Mouse (Mus musculus): Measurements from ENCODE around the gene Lpar2. TPM values are rescaled to one million over a fixed set of nuclear protein-coding genes. Genes with fewer than 3 reads are reported as not detected.

Lpar2 gene
- total and polyA plus RNA-seq, 3 experiments, result 0.74 to 3.0 (median 1.2) TPM

GRCm38 (mm10) chr8:69802216-69802615 is 20.0 kb upstream of the Lpar2 start:
- in situ Hi-C loops (cut with MboI; ENCODE audit: low pct_ligation_motif_present, low pct_unique_long_range_greater_than_20kb, low sequenced_read_pairs), result no loop called here
- no peaks in the 10 kb centered on the region for H3K27me3 ChIP-seq (replicated peaks)
- H3K4me1 ChIP-seq (ENCODE audit: control insufficient read depth in 1 of 2, insufficient read depth in 2 of 2), result peaks cover 18% of the 10 kb centered on the region in 2 experiments
- H3K9me3 ChIP-seq (replicated peaks; ENCODE audit: low read length), result no peaks in the 10 kb centered on the region
- no peak for DNase-seq (ENCODE audit: extremely low read depth)
- H3K27ac ChIP-seq (ENCODE audit: insufficient read depth, low read depth), result no peak overlapping the region
- H3K4me2 ChIP-seq (ENCODE audit: insufficient read depth, low read depth, poor library complexity, severe bottlenecking), result no peak overlapping the region
- H3K4me3 ChIP-seq (replicated peaks in 1 of 3; ENCODE audit: low read depth in 2 of 3, low read length in 2 of 3, poor library complexity in 1 of 3), result no peak overlapping the region
- no peaks in the 10 kb centered on the region; the same call in 1 of the 2 replicates for H3K79me2 ChIP-seq (replicated peaks; ENCODE audit: control insufficient read depth, extremely low read depth, insufficient read depth, poor library complexity, severe bottlenecking)
- H3K36me3 ChIP-seq (replicated peaks in 1 of 2; ENCODE audit: control insufficient read depth in 1 of 2, insufficient read depth in 1 of 2, low read length in 1 of 2), result peaks cover 94 to 97% of the 10 kb centered on the region in 2 experiments
- TF ChIP-seq SIN3A (IDR thresholded peaks at IDR 0.05; ENCODE audit: low read length) (no peak), NELFE (IDR thresholded peaks at IDR 0.05; ENCODE audit: low read depth, low read length) (no peak), SMC3 (IDR thresholded peaks at IDR 0.05; ENCODE audit: low read depth, low read length) (no peak), JUN (IDR thresholded peaks at IDR 0.05; ENCODE audit: insufficient read depth, low read depth, low read length) (no peak), POLR2AphosphoS2 (IDR thresholded peaks at IDR 0.05; ENCODE audit: low read depth, low read length) (no peak), CTCF (conservative IDR thresholded peaks at IDR 0.05 in 1 of 2, IDR thresholded peaks at IDR 0.05 in 1 of 2; ENCODE audit: low read depth in 2 of 2, low read length in 2 of 2) (no peak), MYC (IDR thresholded peaks at IDR 0.05; ENCODE audit: low read depth, low read length) (no peak), RAD21 (IDR thresholded peaks at IDR 0.05; ENCODE audit: low read depth, low read length) (no peak)
- no peak overlapping the region for H3K9ac ChIP-seq (ENCODE audit: insufficient read depth, low read depth)
- dilution Hi-C loops (cut with MboI; ENCODE audit: extremely low pct_ligation_motif_present, extremely low pct_unique_long_range_greater_than_20kb, low sequenced_read_pairs), result no loop called here

GRCm38 (mm10) chr8:69803366-69803765 is 18.9 kb upstream of the Lpar2 start:
- TF ChIP-seq NRF1 (IDR thresholded peaks at IDR 0.05; ENCODE audit: low read depth, low read length), result no peak
- no peak for TF ChIP-seq USF2 (conservative IDR thresholded peaks at IDR 0.05; ENCODE audit: low read depth, low read length)
- no peak overlapping the region for H3K4me2 ChIP-seq (ENCODE audit: insufficient read depth, low read depth, poor library complexity, severe bottlenecking)
- no peak overlapping the region for H3K27ac ChIP-seq (ENCODE audit: insufficient read depth, low read depth)
- H3K27me3 ChIP-seq (replicated peaks), result no peaks in the 10 kb centered on the region
- H3K9ac ChIP-seq (ENCODE audit: insufficient read depth, low read depth), result no peak overlapping the region
- dilution Hi-C loops (cut with MboI; ENCODE audit: extremely low pct_ligation_motif_present, extremely low pct_unique_long_range_greater_than_20kb, low sequenced_read_pairs) (no loop called here), in situ Hi-C loops (cut with MboI; ENCODE audit: low pct_ligation_motif_present, low pct_unique_long_range_greater_than_20kb, low sequenced_read_pairs) (no loop called here)
- no peak for DNase-seq (ENCODE audit: extremely low read depth)
- no peaks in the 10 kb centered on the region for H3K9me3 ChIP-seq (replicated peaks; ENCODE audit: low read length)
- H3K4me3 ChIP-seq (replicated peaks in 1 of 3; ENCODE audit: low read depth in 2 of 3, low read length in 2 of 3, poor library complexity in 1 of 3), result no peak overlapping the region
- H3K36me3 ChIP-seq (replicated peaks in 1 of 2; ENCODE audit: control insufficient read depth in 1 of 2, insufficient read depth in 1 of 2, low read length in 1 of 2), result peaks cover 91 to 97% of the 10 kb centered on the region in 2 experiments
- no peaks in the 10 kb centered on the region; the same call in 1 of the 2 replicates for H3K79me2 ChIP-seq (replicated peaks; ENCODE audit: control insufficient read depth, extremely low read depth, insufficient read depth, poor library complexity, severe bottlenecking)
- H3K4me1 ChIP-seq (ENCODE audit: control insufficient read depth in 1 of 2, insufficient read depth in 2 of 2), result peaks cover 20 to 23% of the 10 kb centered on the region in 2 experiments

GRCm38 (mm10) chr8:69804537-69804936 is 17.7 kb upstream of the Lpar2 start:
- H3K36me3 ChIP-seq (replicated peaks in 1 of 2; ENCODE audit: control insufficient read depth in 1 of 2, insufficient read depth in 1 of 2, low read length in 1 of 2), result peaks cover 80 to 86% of the 10 kb centered on the region in 2 experiments
- H3K9me3 ChIP-seq (replicated peaks; ENCODE audit: low read length), result no peaks in the 10 kb centered on the region
- no peak overlapping the region for H3K4me3 ChIP-seq (replicated peaks in 1 of 3; ENCODE audit: low read depth in 2 of 3, low read length in 2 of 3, poor library complexity in 1 of 3)
- peaks cover 21 to 25% of the 10 kb centered on the region in 2 experiments for H3K4me1 ChIP-seq (ENCODE audit: control insufficient read depth in 1 of 2, insufficient read depth in 2 of 2)
- no peak for DNase-seq (ENCODE audit: extremely low read depth)
- no peak overlapping the region for H3K4me2 ChIP-seq (ENCODE audit: insufficient read depth, low read depth, poor library complexity, severe bottlenecking)
- H3K27me3 ChIP-seq (replicated peaks), result no peaks in the 10 kb centered on the region
- no peak overlapping the region for H3K27ac ChIP-seq (ENCODE audit: insufficient read depth, low read depth)
- peaks cover 6% of the 10 kb centered on the region for H3K79me2 ChIP-seq (replicated peaks; ENCODE audit: control insufficient read depth, extremely low read depth, insufficient read depth, poor library complexity, severe bottlenecking)
- no peak overlapping the region for H3K9ac ChIP-seq (ENCODE audit: insufficient read depth, low read depth)
- TF ChIP-seq POLR2A (IDR thresholded peaks at IDR 0.05; ENCODE audit: low read depth, low read length) (no peak), ZC3H11A (IDR thresholded peaks at IDR 0.05; ENCODE audit: low read depth, low read length) (no peak), UBTF (IDR thresholded peaks at IDR 0.05; ENCODE audit: low read depth, low read length) (no peak), NELFE (IDR thresholded peaks at IDR 0.05; ENCODE audit: low read depth, low read length) (no peak), ZKSCAN1 (IDR thresholded peaks at IDR 0.05; ENCODE audit: borderline replicate concordance, low read depth, low read length) (no peak), NRF1 (IDR thresholded peaks at IDR 0.05; ENCODE audit: low read depth, low read length) (no peak), ELF1 (IDR thresholded peaks at IDR 0.05; ENCODE audit: low read depth, low read length) (no peak), IRF4 (IDR thresholded peaks at IDR 0.05; ENCODE audit: low read depth, low read length) (no peak), USF1 (IDR thresholded peaks at IDR 0.05; ENCODE audit: low read depth, low read length) (no peak), POLR2AphosphoS2 (IDR thresholded peaks at IDR 0.05; ENCODE audit: low read depth, low read length) (no peak), BHLHE40 (IDR thresholded peaks at IDR 0.05; ENCODE audit: low read depth, low read length) (no peak), ZNF384 (IDR thresholded peaks at IDR 0.05; ENCODE audit: low read depth, low read length) (no peak), TCF12 (IDR thresholded peaks at IDR 0.05; ENCODE audit: low read depth, low read length) (no peak), E2F4 (IDR thresholded peaks at IDR 0.05; ENCODE audit: insufficient replicate concordance, low read depth, low read length) (no peak), MAX (IDR thresholded peaks at IDR 0.05; ENCODE audit: low read length) (no peak), MEF2A (IDR thresholded peaks at IDR 0.05; ENCODE audit: borderline replicate concordance, low read depth, low read length) (no peak), RAD21 (IDR thresholded peaks at IDR 0.05; ENCODE audit: low read depth, low read length) (no peak), USF2 (conservative IDR thresholded peaks at IDR 0.05; ENCODE audit: low read depth, low read length) (no peak)
- in situ Hi-C loops (cut with MboI; ENCODE audit: low pct_ligation_motif_present, low pct_unique_long_range_greater_than_20kb, low sequenced_read_pairs), result no loop called here
- dilution Hi-C loops (cut with MboI; ENCODE audit: extremely low pct_ligation_motif_present, extremely low pct_unique_long_range_greater_than_20kb, low sequenced_read_pairs), result no loop called here
